Mouse (Mus musculus) stomach, embryonic 15.5 days (tissue): Measurements from ENCODE around the gene Gm21767. TPM values are rescaled to one million over a fixed set of nuclear protein-coding genes. Genes with fewer than 3 reads are reported as not detected.
"Not testable (repeated sequence)": the region's sequence is repeated elsewhere in the genome, so short reads cannot be mapped to it uniquely, and the experiment has no call there.

Source experiments
- ATAC-seq: fragments of 200-750 bp; cut with Nextera tagmentation; 2 replicates; pipeline ENCODE4 v1.8.0; 2017; ENCODE audit warnings: low read depth, moderate number of reproducible peaks, moderate TSS enrichment; ENCODE audit not compliant: insufficient read depth, low FRiP score
- H3K27ac ChIP-seq: fragments of 300-500 bp; sonication (generic); 2 replicates; pipeline ENCODE4 v1.5.1; 2015; ENCODE audit warnings: mild to moderate bottlenecking, inconsistent platforms
- H3K27me3 ChIP-seq: fragments of 300-500 bp; sonication (generic); replicated peaks from 2 replicates; pipeline ENCODE4 v1.6.1; 2015; ENCODE audit warnings: inconsistent platforms
- H3K36me3 ChIP-seq: fragments of 300-500 bp; sonication (generic); 2 replicates; pipeline ENCODE4 v1.6.1; 2015; ENCODE audit warnings: inconsistent platforms
- H3K4me1 ChIP-seq: fragments of 300-500 bp; sonication (generic); 2 replicates; pipeline ENCODE4 v1.6.1; 2015; ENCODE audit warnings: inconsistent platforms
- H3K4me2 ChIP-seq: fragments of 300-500 bp; sonication (generic); 2 replicates; pipeline ENCODE4 v1.6.1; 2015; ENCODE audit warnings: mild to moderate bottlenecking, inconsistent platforms
- H3K4me3 ChIP-seq: fragments of 300-500 bp; sonication (generic); replicated peaks from 2 replicates; pipeline ENCODE4 v1.5.1; 2015; ENCODE audit warnings: inconsistent platforms
- H3K9ac ChIP-seq: fragments of 300-500 bp; sonication (generic); 2 replicates; pipeline ENCODE4 v1.6.1; 2015; ENCODE audit warnings: inconsistent platforms
- H3K9me3 ChIP-seq: fragments of 300-500 bp; sonication (generic); 2 replicates; pipeline ENCODE4 v1.6.1; 2016; ENCODE audit warnings: inconsistent platforms
- WGBS: fragments of 180-500 bp; shearing (Covaris S2); methylation state at CpG from one replicate; pipeline ENCODE4 v1.1.7; 2015; 5-methylcytosine and 5-hydroxymethylcytosine counted together
- polyA plus RNA-seq: library from polyadenylated mRNA; unstranded; fragments of >200 nt; fragmentation: Nextera tagmentation; extraction: Ambion mirVana; gene quantifications from 2 replicates; pipeline ENCODE4 v1.2.1, GENCODE M21; 2015

Gm21767 gene
- polyA plus RNA-seq, result not detected in 2 replicates

DNA sequence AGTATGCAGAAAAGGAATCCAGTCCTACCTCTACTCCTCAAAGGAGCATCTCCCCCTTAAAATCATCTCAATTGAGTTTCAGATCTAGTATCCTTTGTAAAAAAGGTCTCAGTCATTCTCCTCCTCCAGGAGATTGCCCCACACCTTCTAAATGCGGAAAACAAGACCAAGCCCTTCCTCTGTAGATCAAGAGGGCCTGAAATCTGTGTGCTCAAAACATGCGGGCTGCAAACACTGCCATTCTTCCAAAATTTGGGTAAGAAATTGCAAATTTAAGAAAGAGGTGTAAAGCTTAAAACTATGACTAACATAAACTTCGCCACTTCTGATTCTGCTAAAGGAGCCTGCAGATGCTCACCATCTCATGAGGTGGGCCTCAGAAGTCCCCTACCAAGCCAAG, at the start of gene Gm21767:
Gm21767 (plus strand) TSS at position 301 of the 400 bp plus-strand sequence.
- not testable (repeated sequence) for H3K4me2 ChIP-seq, H3K9me3 ChIP-seq, H3K9ac ChIP-seq, H3K36me3 ChIP-seq, ATAC-seq, H3K4me3 ChIP-seq, H3K27me3 ChIP-seq, H3K27ac ChIP-seq, H3K4me1 ChIP-seq
- WGBS, result no CpG with 5 or more reads among the region's 3 CpGs
